Mouse (Mus musculus): ENCODE data around the gene Atxn2.

Atxn2 gene

DNA sequence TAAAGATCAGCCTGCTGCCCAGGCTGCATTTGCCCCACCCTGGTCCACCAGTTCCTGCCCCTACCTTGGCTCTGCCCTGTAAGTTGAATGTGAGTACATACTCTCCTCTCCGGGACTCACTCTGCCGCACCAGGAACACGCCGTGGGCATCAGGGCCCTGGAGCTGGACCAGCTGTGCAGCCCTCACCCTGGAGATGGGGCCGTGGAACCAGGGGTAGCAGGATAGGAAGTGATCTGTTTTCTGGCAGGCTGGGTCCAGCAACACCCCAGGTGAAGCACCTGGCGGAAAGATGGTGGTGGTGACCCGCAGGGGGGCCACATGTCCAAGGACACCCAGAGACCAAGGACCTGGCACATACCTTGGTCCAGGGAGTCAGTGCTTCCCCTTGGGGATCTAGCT is 107.3 kb downstream of the Atxn2 start:
- DNase-seq, result no peak

DNA sequence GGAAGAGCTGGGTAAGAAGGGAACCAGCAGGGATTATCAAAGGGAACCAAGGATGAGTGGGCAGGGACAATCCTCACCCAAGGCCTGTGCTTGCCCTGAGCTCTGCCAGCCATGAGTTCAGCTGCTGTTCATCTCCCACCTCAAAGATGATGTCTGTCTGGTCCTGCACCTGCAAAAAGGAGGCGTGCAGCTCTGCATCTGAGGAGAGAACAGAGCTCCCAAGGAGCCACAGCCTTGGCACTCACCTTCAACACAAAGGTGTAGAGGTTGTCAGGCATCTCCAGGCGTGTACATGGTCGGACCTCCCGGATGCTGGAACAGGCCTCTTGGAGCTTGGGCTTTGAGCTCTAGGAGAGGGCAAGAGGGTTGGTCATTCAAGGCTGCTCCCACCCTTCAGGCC is 107.7 kb downstream of the Atxn2 start:
- DNase-seq, result no peak

DNA sequence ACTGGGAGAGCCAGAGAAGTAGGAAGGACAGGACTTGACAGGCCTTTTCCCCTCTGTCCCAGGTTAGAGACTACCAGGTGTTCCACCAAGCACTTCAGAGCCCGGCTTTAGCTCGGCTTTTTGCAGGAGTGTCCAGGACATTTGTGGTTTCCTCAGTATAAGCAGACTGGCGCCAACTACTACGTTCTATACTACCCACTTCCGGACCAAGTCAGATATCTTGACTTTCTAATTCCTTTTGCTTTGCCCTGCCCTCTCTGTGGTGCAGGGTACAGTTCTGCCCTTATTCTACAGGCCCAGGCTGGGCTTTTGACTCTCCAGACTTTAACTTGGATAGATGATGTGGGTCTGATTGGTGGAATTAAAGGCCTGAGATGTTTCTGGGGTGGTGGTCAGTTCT is 108.4 kb downstream of the Atxn2 start:
- no peak for DNase-seq

DNA sequence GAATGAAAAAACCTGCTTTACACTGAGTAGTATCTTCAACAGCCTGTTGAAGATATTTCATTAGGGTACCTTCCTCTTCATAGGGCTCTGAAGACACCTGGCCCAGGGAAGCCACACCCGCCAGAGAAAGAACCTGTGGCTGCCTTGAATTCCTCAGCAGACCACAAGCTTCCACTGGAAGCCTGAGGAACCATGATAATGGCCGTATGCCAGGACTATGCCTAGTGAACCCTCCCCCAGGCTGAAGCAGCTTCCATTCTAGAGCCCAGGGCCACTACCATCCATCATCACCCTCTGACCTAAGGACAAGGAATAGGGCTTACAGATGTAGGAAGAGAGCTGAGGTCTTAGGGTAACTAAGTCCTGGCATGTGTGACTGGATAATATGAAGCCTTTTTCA is 109.0 kb downstream of the Atxn2 start:
- DNase-seq, result no peak

GRCm38 (mm10) chr5:121820657-121821056 is 109.5 kb downstream of the Atxn2 start:
- no peak for DNase-seq

GRCm38 (mm10) chr5:121821116-121821515 is 110.0 kb downstream of the Atxn2 start:
- no peak for DNase-seq

DNA sequence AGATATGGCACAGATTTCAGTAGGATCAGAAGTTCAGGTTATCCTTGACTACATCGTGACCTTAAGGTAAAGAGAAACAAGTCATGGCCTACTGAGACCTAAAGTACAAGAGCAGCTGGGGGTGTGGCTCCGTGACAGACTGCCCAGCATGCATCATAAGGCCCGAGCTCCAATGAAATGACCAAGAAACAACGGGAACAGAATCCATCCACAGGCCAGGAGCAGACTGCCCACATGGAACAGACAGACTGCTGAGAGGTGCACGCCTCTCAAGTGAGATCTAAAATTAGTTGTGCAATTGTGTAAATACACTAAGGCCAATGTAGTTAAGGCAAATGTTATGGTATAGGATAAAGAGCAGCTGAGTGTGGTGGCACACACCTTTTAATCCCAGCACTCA is 110.4 kb downstream of the Atxn2 start:
- DNase-seq, result no peak

- no peak for DNase-seq
Observed at GRCm38 (mm10) chr5:121822786-121823505, 111.8 kb downstream of the Atxn2 start.

GRCm38 (mm10) chr5:121823668-121824067 is 112.5 kb downstream of the Atxn2 start:
- no peak for DNase-seq

- no peak for DNase-seq
Observed at GRCm38 (mm10) chr5:121824121-121824520, 113.0 kb downstream of the Atxn2 start.

- DNase-seq, result no peak
Observed at GRCm38 (mm10) chr5:121825606-121826005, 114.5 kb downstream of the Atxn2 start.

- DNase-seq, result no peak
Observed at GRCm38 (mm10) chr5:121827876-121828275, 116.7 kb downstream of the Atxn2 start.

DNA sequence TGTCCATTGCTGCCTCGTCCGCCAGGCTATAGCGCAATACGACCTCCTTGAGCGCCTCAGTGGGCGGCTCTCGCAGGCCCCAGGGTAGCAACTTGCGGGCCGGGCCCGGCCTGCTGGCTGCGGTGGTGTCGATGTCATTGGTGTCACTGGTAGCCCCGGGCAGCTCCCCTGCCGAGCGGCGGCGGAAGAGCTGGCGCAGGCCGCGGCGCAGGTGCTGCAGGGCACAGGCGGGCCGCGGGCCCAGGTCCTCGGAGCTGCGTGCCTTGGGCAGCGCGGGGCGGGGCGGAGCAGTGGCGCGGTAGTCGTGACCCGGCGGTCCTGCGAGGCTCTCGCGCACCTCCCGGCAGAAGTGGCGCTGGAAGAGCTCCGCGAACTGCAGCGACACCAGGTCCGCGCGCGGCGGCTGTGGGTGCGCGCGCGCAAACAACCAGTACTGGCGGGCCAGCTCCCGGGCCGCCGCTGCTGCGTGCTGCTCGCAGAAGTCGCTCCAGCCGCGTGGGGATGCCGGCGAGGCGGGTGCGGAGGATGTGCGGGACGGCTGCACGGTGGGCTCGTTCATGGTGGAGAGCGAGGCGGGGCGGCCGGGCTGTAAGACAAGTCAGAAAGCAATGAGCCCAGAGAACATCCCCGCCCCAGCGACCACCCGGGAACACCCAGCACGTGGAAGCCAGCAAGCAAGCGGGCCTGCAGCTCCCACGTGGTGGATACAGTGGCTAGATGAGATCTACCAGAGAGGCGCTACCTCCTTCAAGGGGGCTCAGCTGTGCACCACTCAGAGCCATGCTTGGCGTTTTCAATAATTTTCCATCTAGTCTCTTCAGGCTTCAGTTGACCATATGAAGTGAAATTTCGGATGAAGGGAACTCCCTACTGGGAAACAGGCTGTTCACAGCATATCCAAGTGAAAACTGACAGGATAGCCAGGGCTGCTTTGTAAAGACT is 117.6 kb downstream of the Atxn2 start:
- DNase-seq, result no peak

- no peak for DNase-seq
Observed at GRCm38 (mm10) chr5:121831002-121831601, 120.0 kb downstream of the Atxn2 start.

DNA sequence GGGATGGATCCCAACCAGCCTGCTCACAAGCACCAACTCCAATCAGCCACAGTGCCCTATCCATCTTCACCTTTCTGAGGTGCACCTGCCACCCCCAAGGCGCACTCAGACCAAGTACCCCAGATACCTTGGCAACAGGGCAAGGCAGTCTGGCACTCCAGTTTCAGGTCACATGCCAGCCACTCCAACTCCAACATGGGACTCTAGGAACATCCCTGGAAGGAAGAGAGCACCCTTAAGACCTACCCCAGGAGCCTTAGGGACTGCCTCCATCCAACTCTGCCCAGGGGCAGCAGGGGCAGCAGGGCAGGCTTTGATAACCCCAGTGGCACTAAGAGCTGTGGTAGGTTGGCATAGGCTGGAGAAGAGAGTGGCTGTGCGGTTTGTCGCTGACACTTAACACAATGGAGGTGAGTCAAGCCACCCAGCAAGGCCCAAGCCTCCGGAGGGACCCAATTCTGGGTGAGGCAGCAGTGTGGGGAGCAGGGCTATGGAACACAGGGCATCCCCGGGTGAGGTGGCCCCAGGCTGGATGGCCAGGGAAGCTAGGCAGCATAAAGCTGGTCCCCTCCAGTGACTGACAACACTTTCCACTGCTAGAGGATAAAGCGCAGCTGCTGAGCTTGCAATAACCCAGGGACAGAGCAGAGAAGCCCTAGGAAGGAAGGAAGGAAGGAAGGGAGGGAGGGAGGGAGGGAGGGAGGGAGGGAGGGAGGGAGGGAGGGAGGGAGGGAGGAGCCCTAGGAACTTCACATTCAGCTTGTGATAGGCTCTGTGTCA is 121.4 kb downstream of the Atxn2 start:
- no peak for DNase-seq

- no peak for DNase-seq
Observed at GRCm38 (mm10) chr5:121833159-121833558, 122.0 kb downstream of the Atxn2 start.

DNA sequence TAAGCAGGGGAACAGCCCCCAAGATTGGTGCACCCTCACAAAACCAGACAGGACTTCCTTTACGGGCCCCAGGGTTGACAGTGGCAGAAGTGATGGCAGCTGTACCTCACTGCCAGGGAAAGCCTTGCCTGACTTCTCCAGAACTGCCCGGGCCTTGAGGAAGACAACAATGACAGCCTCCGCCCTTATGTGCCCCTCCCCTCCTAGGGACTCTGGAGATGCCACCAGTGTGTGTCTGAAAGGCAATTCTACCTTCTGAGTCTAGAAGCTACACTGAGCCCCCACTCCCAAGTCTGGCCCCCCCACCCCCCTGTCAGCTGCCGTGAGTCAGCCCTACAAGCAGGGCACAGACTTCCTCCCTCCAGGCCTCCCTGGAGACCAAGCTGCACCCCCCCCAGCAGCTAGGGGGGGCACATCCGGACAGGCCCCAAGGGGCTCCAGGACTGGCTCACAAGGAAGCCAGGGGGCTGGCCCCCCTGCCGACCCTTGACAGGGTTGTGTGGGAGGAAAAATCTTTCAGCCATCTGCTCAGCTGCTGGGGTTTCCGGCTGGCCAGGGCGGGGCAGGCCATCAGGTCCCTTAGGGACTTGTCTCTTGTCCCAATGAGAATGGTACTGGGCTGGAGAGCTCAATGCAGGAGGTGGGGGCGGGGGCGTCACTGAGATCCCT is 122.6 kb downstream of the Atxn2 start:
- peak; percentile 77 to 87 for DNase-seq

GRCm38 (mm10) chr5:121834241-121834606 is 123.1 kb downstream of the Atxn2 start:
- DNase-seq, result no peak

DNA sequence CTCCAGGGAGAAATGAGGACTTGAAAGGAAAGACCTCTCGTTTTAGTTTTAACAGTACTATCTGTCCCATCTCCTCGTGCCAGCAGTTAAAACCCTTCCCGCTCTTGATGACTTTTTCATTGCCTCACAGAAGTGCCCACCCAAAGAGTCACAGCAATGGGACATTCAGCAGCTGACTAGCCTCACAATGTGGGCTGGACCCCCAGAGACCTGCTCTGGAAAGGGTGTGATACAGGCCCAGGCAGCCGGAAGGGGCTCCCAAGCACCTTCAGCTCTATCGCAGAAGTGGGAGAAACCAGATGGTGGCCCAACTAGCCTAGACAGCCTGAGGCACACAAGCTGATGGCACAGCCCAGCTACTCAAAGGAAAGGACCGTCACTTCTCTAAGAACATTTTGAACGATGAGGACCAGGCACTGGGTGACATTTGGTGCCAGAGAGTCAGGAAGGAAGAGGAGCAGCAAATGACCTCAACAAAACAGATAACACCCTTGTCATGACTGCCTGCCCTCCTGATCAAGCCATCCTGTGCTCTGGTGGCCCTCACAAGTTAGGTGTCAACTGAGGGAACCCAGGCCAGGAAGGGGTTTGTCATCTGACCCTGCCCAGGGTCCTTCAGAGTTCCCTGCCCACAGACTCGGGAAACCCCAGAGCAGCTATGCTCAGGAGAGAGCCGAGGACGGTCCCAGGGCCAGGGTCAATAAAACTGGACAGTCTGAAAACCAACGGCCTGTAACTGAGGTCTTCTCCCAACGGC is 124.0 kb downstream of the Atxn2 start:
- DNase-seq, result no peak

DNA sequence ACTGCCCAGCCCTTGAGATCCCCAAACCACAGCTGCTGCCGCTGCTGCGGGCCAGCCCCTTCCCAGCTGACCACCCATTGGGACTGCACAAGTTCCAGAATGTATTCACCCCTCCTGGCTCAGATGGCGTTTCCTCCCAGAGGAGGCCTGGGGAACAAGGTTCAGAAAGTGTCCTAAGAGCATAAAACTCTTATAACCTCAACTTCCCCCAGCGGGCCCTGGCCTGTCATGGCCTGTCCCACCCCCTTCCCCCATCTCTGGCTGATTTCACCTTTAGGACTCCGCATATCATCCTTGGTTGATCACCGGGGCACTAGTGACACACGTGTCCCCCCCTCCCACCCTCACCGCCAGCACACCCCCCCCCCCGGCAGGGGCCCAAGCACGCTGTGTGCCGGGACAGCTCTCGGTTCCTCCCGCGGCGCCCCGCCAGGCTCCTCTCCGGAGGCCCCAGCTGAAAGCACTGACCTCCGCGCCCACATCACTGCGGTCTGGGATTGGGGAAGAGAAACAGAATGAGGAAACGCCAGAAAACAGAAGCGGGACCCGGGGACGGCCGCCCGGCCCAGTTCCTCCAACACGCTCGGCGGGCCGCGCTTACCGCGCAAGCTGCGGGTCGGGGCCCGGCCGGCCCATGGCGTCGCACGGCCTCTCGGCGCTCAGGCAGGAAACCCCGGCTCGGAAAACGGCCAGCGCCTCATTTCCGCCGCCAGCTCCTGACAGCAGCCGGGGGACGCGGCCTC is 125.0 kb downstream of the Atxn2 start:
- DNase-seq, result peak in 1 of 2 experiments; percentile 31

Data from kidney, adult 8-10 months (tissue).